Mouse (Mus musculus) cerebellum, adult 2 months (tissue): ENCODE measurements around the gene Pum1.

Source experiments
- CTCF ChIP-seq: fragments of 200-500 bp; IDR thresholded peaks from 2 replicates; pipeline ENCODE4 v1.5.1; 2011; ENCODE audit warnings: low read depth, mild to moderate bottlenecking, control low read depth, low read length, moderate library complexity, borderline replicate concordance; ENCODE audit not compliant: insufficient read depth
- POLR2A ChIP-seq: fragments of 200-500 bp; IDR thresholded peaks from 2 replicates; pipeline ENCODE4 v1.6.1; 2011; ENCODE audit warnings: low read length, control low read depth, borderline replicate concordance; ENCODE audit not compliant: insufficient read depth

GRCm38 (mm10) chr4:130662979-130663725 is at the start of gene Pum1:
- TF ChIP-seq CTCF, result no peak
- TF ChIP-seq POLR2A, result peak; percentile 81
